Mouse (Mus musculus): ENCODE measurements around the gene Ufsp1. TPM values are rescaled to one million over a fixed set of nuclear protein-coding genes. Genes with fewer than 3 reads are reported as not detected.

Gene Ufsp1
- total and polyA plus RNA-seq, 3 experiments: 6.9 to 16.1 TPM; not detected in 1

DNA sequence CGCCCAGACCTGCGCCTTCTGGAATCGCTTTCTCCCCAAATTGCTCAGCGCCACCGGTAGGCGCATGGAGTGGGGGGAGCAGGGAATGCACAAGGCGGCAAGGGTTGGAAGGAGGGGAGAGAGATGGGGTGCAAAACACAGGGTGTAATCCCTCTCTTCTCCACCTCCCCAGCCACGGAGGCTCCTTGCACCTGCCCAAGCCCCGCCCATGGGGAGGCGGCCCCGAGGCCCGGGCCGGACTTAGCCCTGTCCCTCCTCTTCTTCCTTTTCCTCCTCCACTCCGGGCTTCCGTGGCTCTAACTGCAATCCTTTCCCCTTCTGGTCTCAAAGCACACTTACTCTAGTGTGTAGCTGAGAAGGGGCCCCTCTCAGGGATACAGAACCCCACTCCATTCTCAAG is 1.1 kb upstream of the Ufsp1 start:
- Histone ChIP-seq H3K9me3 (replicated peaks; ENCODE audit: insufficient read depth, low read length) (no peaks in the 10 kb centered on the region), H3K36me3 (ENCODE audit: control insufficient read depth in 1 of 2, insufficient read depth in 2 of 2, low read length in 2 of 2) (peaks cover 14 to 23% of the 10 kb centered on the region in 2 experiments), H3K79me2 (ENCODE audit: control insufficient read depth, insufficient read depth, low read length, poor library complexity) (peaks cover 11% of the 10 kb centered on the region), H3K4me1 (ENCODE audit: control insufficient read depth in 1 of 2, insufficient read depth in 2 of 2, low read length in 2 of 2) (peaks cover 4 to 27% of the 10 kb centered on the region in 2 experiments), H3K9ac (ENCODE audit: control insufficient read depth, low read depth, low read length, poor library complexity, severe bottlenecking) (peak overlapping the region; percentile 98), H3K27me3 (ENCODE audit: control insufficient read depth in 1 of 2, insufficient read depth in 2 of 2, low read length in 2 of 2) (no peaks in the 10 kb centered on the region), H3K27ac (ENCODE audit: control insufficient read depth, low read depth, low read length) (peak overlapping the region; percentile 99), H3K4me3 (ENCODE audit: control insufficient read depth in 1 of 2, insufficient read depth in 1 of 2, low read depth in 2 of 2, low read length in 2 of 2) (peak overlapping the region; percentile 63 to 80)
- TF ChIP-seq NELFE (IDR thresholded peaks at IDR 0.05; ENCODE audit: low read depth, low read length) (peak; percentile 60; the same call in 1 of the 2 replicates), TCF12 (IDR thresholded peaks at IDR 0.05; ENCODE audit: low read depth, low read length) (peak; percentile 23; the same call in 1 of the 2 replicates), BHLHE40 (IDR thresholded peaks at IDR 0.05; ENCODE audit: borderline replicate concordance, low read depth, low read length) (no peak), RAD21 (IDR thresholded peaks at IDR 0.05; ENCODE audit: low read depth, low read length) (no peak), MYC (IDR thresholded peaks at IDR 0.05; ENCODE audit: low read depth, low read length) (0 out of 2 replicates have a peak, but pooled peaks have one; percentile 36), CHD1 (IDR thresholded peaks at IDR 0.05; ENCODE audit: low read depth, low read length) (no peak), JUND (IDR thresholded peaks at IDR 0.05; ENCODE audit: low read depth, low read length) (no peak), NRF1 (IDR thresholded peaks at IDR 0.05; ENCODE audit: insufficient read depth, low read depth, low read length, poor library complexity, severe bottlenecking) (0 out of 2 replicates have a peak, but pooled peaks have one; percentile 26), POLR2A (IDR thresholded peaks at IDR 0.05; ENCODE audit: control insufficient read depth in 1 of 2, insufficient read depth in 1 of 2, low read depth in 1 of 2, low read length in 2 of 2, poor library complexity in 1 of 2) (peak in 1 of 2 experiments; percentile 17; a peak in 2 of 4 replicates), POLR2AphosphoS5 (IDR thresholded peaks at IDR 0.05; ENCODE audit: borderline replicate concordance, low read depth, low read length) (peak; percentile 84; the same call in 1 of the 2 replicates), MAX (IDR thresholded peaks at IDR 0.05; ENCODE audit: low read length) (0 out of 2 replicates have a peak, but pooled peaks have one; percentile 3)
- peak; percentile 79 for DNase-seq (ENCODE audit: low read depth, low spot score)

DNA sequence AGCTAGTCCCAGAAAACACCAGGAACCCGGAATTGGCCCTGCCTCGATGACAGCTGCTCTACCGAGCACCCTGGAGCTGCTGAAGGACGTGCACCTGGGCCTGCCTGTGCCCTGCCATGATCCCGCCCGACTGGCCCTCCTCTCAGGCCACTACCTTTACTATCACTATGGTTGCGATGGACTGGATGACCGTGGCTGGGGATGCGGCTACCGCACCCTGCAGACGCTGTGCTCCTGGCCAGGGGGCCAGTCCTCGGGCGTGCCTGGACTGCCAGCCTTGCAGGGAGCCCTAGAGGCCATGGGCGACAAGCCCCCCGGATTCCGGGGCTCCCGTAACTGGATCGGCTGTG is 290 bp downstream of the Ufsp1 start:
- TF ChIP-seq CTCF (IDR thresholded peaks at IDR 0.05 in 2 of 3, conservative IDR thresholded peaks at IDR 0.05 in 1 of 3; ENCODE audit: control insufficient read depth in 1 of 3, insufficient read depth in 1 of 3, low read depth in 2 of 3, low read length in 3 of 3, poor library complexity in 1 of 3, severe bottlenecking in 1 of 3): no peak
- 0 out of 4 replicates have a peak, but pooled peaks of 1 of the 2 experiments have one; percentile 17 for TF ChIP-seq POLR2A (IDR thresholded peaks at IDR 0.05; ENCODE audit: control insufficient read depth in 1 of 2, insufficient read depth in 1 of 2, low read depth in 1 of 2, low read length in 2 of 2, poor library complexity in 1 of 2)
- no peak for TF ChIP-seq MEF2A (IDR thresholded peaks at IDR 0.05; ENCODE audit: extremely low read depth, insufficient replicate concordance, low read depth, low read length, poor library complexity, severe bottlenecking)
- TF ChIP-seq MAFK (IDR thresholded peaks at IDR 0.05; ENCODE audit: borderline replicate concordance, low read depth, low read length): no peak
- no peak for TF ChIP-seq MXI1 (IDR thresholded peaks at IDR 0.05; ENCODE audit: low read depth, low read length)
- TF ChIP-seq ZKSCAN1 (IDR thresholded peaks at IDR 0.05; ENCODE audit: low read depth, low read length): peak; percentile 58; the same call in 1 of the 2 replicates
- TF ChIP-seq HCFC1 (IDR thresholded peaks at IDR 0.05; ENCODE audit: low read depth, low read length): no peak
- no peak for TF ChIP-seq ZC3H11A (IDR thresholded peaks at IDR 0.05; ENCODE audit: low read depth, low read length)
- TF ChIP-seq POLR2AphosphoS2 (IDR thresholded peaks at IDR 0.05; ENCODE audit: low read length): peak; percentile 88
- no peak for TF ChIP-seq MYB (IDR thresholded peaks at IDR 0.05; ENCODE audit: low read depth, low read length)
- peak; percentile 16; the same call in 1 of the 2 replicates for TF ChIP-seq SMC3 (IDR thresholded peaks at IDR 0.05; ENCODE audit: low read depth, low read length)
- no peak for TF ChIP-seq ELF1 (IDR thresholded peaks at IDR 0.05; ENCODE audit: low read depth, low read length)
- TF ChIP-seq KAT2A (conservative IDR thresholded peaks at IDR 0.05; ENCODE audit: low read depth, low read length): no peak
- no peak for TF ChIP-seq RAD21 (IDR thresholded peaks at IDR 0.05; ENCODE audit: low read depth, low read length)
- no peak for TF ChIP-seq GATA1 (IDR thresholded peaks at IDR 0.05; ENCODE audit: low read depth, low read length)
- no peak for TF ChIP-seq NELFE (IDR thresholded peaks at IDR 0.05; ENCODE audit: low read depth, low read length)
- no peak for TF ChIP-seq TAL1 (IDR thresholded peaks at IDR 0.05; ENCODE audit: low read length)
- TF ChIP-seq EP300 (IDR thresholded peaks at IDR 0.05; ENCODE audit: low read depth in 1 of 2, low read length in 2 of 2): no peak
- peak; percentile 70; the same call in 1 of the 2 replicates for TF ChIP-seq POLR2AphosphoS5 (IDR thresholded peaks at IDR 0.05; ENCODE audit: borderline replicate concordance, low read depth, low read length)
- TF ChIP-seq GABPA (IDR thresholded peaks at IDR 0.05; ENCODE audit: low read depth, low read length): no peak
- H3K79me2 ChIP-seq (ENCODE audit: control insufficient read depth, insufficient read depth, low read length, poor library complexity): peaks cover 6% of the 10 kb centered on the region
- H3K27ac ChIP-seq (ENCODE audit: control insufficient read depth, low read depth, low read length): peak overlapping the region; percentile 89
- DNase-seq (ENCODE audit: low read depth, low spot score): no peak
- H3K4me1 ChIP-seq (ENCODE audit: control insufficient read depth in 1 of 2, insufficient read depth in 2 of 2, low read length in 2 of 2): peaks cover 10 to 30% of the 10 kb centered on the region in 2 experiments
- peaks cover 22 to 29% of the 10 kb centered on the region in 2 experiments for H3K36me3 ChIP-seq (ENCODE audit: control insufficient read depth in 1 of 2, insufficient read depth in 2 of 2, low read length in 2 of 2)
- peak overlapping the region; percentile 66 to 74 for H3K4me3 ChIP-seq (ENCODE audit: control insufficient read depth in 1 of 2, insufficient read depth in 1 of 2, low read depth in 2 of 2, low read length in 2 of 2)
- H3K9ac ChIP-seq (ENCODE audit: control insufficient read depth, low read depth, low read length, poor library complexity, severe bottlenecking): peak overlapping the region; percentile 86
- H3K27me3 ChIP-seq (ENCODE audit: control insufficient read depth in 1 of 2, insufficient read depth in 2 of 2, low read length in 2 of 2): no peaks in the 10 kb centered on the region
- no peaks in the 10 kb centered on the region for H3K9me3 ChIP-seq (replicated peaks; ENCODE audit: insufficient read depth, low read length)

Measured in MEL (cell line).